Mouse (Mus musculus) neutrophil, adult 5-6 weeks (primary cell): ENCODE results near the gene Arid5b. TPM values are rescaled to one million over a fixed set of nuclear protein-coding genes. Genes with fewer than 3 reads are reported as not detected.

Source experiments
- ATAC-seq: fragments of 151-379, 151-347 bp; 2 replicates; pipeline ENCODE4 v1.8.0; 2017; ENCODE audit warnings: mild to moderate bottlenecking, moderate TSS enrichment; ENCODE audit not compliant: insufficient number of reproducible peaks, poor library complexity, low FRiP score, severe bottlenecking; ENCODE audit errors: extremely low read depth
- total RNA-seq: library from RNA; stranded (forward); fragments of 200-1000 nt; gene quantifications from 2 replicates; pipeline ENCODE4 v1.2.3, GENCODE M21; 2017

The Arid5b gene
- total RNA-seq, 1 experiment from 2014 or later: 41.2 TPM

DNA sequence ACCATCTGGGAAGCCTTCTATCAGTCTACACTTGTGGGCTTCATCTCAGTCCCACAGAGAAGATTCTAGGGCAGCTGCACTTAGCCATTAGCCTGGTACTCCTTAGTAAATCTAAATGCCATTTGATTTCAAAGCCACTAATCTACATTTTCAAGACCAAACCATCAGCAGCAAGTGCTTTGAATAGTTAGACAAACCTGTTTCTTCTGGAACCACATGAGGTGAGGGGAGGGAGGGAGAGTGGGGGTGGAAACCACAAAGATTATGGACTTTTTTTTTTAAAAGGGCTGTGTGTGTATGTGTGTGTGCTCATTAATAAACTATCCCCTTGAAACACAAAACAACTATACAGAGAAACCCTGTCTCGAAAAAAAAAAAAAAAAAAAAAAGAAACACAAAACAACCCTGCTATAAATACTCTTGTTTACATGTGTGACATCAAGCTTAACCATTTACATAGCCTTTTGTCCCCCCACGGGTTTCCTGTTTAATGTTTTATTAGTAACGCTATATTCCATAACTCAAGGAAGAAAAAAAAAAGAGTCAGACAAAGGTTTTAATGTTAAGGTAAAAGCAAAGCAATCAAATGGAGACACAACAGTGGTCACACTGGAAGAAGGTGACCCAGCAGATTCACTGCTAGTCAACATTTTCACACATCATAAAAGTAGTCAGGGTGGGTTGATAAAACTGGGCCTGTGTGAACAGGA is 38.3 kb downstream of the Arid5b start:
- ATAC-seq: peak; percentile 44

DNA sequence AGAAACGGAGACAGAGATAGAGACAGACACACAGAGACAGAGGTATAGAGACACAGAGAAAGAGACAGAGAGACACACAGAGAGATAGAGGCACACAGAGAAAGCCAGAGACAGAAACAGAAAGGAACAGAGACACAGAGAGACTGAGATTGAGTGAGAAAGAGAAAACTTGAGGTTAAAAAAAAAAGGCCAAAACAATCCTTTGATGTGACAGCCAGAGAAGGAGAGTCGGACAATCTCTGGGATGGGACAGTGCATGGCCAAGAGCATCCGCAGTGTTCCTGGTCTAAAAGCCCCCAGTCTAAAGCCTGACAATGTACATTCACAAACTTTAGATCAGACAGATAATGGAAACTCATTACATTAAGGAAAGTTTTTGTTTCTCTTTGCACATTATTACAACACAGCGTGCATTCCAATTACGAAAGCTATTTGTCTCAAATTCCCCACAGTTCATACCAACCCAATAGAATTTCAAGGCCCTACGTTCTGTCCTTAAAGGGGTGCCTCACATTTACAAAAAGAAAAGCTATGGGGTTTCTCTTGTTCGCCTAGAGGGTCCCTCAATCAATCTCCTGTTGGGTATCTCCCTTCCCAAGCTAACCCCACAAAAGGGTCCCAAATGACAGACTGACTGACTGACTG is 39.0 kb downstream of the Arid5b start:
- ATAC-seq: no peak

DNA sequence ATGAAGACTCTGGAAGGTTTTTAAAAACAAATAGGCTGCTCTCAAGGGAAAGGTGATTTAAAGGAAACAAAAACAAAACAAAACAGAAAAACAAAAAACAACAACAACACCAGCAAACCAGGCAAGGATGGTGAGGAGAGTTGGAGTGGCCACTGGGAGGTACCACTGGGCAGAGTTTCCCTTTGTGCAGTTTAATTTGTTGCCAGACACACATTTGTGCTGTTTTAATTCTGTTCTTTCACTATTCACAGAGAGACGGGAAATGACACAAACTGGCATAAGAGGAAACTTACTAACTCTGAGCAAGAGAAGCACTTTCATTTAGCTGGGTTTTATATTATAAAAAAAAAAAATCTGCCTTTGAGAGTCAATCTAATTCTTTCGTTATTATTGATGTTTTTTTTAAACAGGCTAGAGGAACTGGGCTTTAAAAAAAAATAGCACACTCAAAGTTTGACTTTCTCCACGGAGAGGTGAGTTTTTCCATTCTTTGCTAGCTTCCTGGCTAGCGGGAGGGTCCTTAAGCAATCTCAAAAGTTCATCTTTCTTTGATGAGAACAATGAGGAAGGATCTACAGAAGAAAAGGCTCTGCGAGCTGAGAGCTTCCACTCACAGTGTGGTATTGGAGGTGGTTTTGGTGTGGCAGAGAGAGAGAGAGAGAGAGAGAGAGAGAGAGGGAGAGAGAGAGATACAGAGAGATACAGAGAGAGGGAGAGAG is 39.7 kb downstream of the Arid5b start:
- peak; percentile 15; the same call in 1 of the 2 replicates for ATAC-seq

DNA sequence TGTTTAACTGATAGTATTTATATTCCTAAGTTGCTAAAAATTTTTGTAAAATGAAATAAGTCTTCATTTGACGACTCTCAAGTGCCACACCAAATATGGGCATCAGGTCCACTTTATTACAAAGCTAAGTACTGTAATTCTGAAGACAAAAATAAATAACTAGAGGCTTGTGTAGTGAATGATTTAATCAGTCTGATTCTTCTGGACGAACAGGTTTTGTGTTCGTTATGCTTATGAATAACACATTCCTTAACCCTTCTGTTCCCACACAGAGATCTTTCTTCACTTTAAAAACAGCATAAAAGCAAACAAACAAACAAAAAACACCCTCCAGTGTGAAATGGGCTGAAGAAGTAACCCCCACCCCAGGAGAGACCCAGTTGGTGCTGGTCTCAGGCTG is 40.4 kb downstream of the Arid5b start:
- no peak for ATAC-seq

DNA sequence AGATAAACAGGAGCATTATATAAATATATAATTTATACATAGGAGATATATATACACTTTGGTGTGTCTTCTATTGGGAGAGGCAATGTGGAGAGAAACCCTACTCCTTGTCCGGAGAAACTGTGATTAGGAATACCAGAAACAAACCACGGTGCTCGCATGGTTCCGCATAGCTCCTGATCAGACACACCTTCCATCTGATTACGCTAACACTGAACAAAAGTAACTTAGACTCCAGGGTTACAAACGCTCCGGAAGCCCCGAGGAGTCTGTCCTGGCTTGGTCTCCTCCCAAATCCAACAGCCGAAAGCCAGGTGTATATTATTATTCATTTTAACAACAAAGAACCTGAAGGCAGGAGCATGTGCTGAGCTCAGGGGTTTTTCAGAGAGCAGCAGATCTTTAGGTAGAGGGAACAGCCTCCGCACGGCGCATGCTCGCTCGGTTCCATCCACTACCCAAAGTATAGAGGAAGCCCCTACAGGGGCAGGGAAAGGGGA is 41.5 kb downstream of the Arid5b start:
- ATAC-seq: no peak

DNA sequence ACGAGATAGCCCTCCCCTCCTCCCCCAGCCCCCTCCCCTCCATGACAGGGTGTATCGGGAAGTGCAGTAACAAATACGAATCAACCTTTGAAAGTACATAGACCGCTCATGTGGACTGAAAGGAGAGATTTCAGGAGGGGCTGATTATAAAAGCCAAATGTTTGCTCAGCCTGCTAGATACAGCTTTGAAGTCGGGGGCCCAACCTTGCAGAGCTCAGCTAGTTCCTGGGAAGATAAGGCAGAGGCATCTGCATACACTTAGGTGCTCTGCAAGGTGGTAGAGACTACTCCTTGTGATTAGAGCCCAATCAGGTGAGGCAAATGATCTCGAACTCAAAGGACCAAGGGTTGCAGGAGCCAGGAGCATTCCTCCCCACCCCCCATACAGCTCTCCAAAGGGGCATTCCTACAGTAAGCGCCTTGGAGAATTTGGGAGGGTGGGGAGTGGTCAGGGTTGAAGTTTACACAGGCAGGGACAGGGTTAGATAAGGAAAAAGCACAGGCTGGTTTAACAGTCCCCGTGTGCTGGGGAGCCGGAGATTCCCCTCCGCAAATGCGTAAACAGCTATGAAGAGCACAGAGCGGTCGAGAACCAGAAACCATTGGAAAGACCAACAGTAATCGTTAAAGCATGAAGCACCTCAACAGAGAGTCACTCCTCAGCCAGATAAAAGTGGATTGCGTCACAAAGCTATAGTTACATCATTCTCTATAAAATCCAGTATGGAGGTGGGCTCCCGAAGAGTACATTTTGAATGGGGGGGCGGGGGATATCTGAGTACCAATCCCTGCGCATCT is 47.0 kb downstream of the Arid5b start:
- no peak for ATAC-seq

DNA sequence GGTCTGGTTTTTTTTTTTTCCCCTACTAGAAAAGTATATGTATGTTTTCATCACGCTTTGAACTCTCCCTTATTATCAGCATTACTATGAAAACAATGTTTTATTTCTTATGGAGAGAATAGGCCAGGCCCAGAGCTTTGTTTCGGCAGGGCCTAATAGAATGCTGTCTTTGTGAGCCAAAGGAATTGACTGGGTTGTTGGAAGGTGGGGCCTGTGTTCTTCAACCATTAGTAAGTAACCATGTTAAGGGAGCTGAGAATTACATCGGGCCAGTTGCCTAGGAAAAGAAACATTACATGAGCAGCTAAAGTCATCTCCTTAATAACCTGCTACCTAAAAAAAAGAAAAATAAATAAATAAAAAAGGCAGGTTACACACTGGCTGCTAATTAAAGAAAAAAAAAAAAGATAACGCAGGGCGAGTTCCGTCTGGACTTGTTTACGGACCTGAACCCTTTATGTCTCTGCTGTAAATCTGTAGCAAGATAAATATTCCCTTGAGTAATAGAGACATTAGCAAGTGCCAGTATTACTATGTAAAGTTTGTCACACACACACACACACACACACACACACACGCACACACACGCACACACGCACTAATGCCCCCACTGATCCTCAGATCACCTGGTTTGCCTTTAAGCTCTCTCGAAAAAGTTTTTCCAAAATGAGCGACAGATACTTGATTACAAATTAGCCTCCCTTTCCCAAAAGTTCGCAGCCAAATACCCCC is 47.7 kb downstream of the Arid5b start:
- ATAC-seq: no peak

DNA sequence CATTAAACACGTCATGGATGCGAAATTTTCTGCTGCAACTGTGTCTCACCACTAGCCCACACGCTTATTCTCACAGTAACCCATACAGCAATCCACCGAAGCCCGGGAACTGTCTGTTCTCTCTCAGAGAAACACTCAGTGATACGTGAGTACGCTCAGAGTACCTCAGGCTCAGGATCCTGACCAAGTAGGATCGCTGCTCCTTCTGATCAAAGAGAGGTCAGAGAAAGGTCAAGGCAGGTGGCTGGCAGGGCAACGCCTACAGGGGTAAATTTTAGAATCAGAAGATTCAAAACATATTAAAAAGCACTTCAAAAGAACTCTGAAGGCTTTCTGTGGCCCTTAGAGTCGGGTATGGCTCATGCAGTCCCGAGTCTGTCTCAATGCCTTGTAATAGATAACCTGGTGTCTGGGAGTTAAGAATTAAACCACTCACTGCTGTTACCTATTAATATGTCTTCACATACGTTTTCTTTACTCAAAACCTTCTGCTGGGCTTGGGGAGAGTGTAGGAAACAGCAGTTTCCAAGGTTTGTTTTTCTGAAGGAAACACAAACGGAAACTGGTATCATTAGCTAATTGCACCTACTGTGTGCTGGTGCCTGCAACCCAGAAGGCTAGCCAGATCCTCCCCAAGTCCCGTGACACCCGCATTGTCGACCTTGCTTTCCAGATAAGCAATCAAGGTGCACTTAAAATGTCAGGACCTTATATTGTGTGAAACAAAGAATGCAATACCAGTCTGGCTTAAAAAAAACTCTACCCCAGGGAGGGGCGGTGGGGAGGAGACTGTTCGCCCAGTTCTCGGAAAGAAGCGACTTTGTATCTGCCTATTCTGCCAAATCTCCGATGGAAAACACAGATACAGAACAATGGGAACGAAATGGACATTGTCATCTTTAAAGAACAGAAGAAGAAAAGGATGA is 48.6 kb downstream of the Arid5b start:
- no peak for ATAC-seq

DNA sequence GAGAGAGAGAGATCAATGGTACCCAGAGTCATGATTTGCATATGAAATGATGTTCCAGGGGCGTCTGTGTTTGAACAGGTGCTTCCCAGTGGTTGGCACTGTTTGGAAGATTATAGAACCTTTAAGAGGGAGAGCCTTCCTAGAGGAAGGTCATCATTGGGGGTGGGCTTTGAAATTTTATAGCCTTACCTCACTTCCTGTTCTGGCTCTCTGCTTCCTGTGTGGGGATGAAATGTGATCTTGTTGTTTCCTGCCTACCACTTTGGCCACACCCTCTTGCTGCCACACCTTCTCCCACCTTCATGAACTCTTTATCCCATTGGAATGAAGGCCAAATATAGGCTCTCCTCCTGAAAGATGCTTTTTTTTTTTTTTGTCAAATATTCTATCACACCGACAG is 55.9 kb downstream of the Arid5b start:
- no peak for ATAC-seq

DNA sequence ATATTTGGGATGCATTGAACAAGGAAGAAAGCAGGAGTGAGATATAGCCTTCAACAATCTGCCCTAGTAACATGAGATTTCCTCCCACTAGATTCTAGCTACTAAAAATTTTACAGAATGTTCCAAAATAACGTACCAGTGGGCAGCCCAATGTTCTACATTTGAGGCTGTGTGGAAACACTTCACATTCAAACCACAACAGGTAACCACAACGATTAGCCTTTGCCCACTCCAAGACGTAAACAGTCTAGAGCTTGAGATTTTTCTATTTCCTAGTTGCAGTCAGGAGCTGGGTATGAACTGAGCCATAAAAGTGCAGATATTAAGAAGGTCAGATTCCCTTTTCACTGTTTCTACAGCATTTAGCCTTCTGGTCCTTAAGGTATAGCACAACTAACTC is 56.5 kb downstream of the Arid5b start:
- no peak for ATAC-seq

DNA sequence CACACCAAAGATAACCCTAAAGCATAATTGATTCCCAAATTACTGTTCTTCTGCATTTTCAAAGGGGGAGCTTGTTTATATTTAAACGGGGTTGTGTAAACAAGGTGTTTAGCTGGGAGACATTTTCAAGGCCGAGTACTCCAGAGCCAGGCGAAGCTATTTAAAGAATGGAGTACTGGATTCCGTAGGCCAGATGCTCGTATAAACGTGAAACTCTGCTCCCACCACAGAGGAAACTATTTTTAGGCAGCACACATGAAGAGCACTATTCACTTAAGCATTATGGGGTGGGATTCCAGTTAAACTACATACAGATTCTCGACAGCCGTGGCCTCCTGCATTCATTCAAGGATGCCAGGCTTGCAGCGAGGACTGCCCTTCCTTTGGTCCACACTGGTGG is 59.2 kb downstream of the Arid5b start:
- ATAC-seq: no peak

DNA sequence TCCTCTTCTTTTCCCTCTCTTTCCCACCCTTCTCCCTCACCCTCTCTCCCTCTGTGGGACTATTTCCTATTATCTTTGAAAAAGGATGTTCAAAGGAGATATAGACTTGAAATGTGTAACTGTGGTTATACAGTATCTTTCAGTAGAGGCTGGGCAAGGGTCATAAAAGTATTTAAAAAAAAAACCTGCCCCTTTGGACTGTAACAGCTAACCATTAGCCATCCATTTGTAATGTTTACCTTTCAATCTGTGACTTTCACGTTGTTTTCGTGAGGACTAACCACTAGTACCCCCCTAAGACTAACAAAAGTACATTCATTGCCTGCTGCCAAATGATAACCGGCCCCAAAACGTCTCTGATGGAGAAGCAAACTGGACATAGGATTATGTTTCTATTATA is 59.9 kb downstream of the Arid5b start:
- ATAC-seq: no peak

DNA sequence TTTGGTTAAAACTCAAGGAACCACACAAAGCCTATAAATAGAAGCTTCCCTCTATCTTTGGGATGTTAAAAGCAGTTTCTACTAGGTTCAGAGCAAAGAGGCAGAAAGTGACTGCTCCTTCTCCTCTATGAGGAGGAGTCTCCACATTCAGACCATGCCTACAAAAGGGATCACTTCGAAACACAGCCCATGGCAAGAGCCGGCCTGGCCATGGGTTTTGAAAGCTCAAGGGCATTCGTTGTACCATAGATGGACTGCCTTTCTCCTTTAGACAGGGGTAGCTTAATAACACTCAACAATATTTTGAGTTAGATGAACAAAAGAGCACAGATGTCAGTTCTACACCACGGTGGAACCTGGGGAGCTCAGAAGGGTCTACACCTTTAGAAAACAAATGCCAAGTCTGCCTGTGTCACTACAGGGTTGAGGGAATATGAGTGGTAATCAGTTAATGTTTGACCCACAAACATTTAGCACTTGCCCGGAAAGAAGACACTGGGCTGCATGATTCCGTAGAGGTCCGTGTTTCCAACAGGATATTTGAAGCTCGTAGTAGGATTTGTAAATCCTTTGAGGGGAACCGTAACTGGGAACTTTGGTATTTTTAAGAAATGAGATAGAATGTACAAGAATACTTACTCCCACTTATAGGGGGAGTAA is 63.6 kb downstream of the Arid5b start:
- no peak for ATAC-seq

DNA sequence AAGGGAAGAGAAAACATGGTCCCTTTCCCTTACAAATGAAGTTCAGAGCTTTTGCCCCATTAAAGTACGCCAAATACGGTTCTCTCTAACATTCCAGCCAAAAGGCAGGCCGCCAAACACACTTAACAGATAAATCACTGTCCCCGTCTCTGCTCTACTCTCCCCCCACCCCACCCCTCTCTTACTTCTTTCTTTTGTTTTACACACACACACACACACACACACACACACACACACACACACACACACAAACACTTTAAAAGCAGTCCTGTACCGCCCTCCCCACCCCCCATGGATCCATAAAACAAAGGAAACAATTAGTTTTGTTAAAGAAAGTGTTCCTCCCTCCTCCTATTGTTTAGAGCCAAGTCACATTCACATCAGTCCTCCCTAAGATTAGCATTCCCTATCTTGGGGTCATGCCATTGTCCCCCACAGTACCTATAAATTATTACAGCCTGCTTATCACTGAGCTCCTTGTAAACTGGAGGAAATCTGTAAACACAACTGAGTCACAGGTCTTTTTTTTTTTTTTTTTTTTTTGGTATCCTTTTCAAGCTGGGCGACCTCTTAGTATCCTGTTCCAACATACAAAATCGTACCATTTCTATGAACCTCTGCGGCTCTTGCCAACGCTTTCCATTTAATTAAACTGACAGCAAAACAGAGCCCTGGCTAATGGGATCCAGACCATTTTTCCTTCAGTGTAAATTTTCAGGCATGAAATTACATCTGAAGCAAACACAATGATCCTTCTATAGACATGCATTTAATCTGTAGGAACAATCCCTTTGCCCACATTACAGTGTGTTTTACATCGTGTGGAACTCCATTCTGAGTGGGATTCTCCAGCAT is 66.3 kb downstream of the Arid5b start:
- ATAC-seq: no peak

DNA sequence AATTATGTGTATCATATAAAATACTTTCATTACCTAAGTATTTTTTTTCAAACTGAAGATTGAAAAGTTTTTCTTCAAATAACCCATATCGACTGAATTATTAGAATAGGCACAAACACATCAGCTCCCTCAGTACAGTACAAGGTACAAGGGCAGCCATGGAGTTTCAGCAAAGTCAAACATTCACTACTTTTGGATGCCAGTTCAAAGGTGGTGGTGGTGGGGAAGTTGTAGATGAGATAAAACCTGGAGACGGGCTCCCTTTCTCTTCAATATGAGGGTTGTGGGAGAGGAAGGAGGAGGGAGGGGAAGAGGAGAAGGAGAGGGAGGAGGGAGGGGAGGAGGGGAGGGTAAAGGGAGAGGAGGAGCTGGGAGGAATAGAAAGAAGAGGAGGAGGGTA is 67.0 kb downstream of the Arid5b start:
- no peak for ATAC-seq

DNA sequence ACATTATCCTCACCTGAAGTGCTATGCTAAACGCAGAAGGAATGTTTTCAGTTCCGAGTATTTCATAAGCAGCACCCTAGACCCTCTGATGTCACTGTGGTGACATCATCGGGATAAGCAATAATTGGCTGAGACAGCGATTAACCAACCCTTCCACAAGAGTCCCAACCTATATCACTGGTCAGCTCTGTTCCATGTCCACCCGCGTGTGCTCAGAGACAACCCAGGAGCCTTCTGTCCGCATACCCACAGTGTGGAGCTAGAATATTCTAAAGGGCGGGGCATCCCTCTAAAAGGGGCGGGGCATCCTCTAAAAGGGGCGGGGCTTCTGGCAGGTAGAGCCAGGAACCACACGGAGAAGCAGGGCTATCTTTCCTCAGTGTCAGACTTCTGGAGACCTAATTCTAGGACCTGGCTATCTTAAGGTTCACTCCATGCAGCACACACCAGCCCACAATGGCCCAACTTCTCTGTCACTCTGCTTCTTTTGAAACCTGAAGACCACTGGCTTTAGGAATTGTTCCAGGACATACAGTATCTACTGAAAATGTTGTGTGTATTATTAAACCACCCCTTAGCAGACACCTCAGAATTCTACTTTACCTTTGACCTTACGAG is 68.4 kb downstream of the Arid5b start:
- ATAC-seq: no peak
